Mouse (Mus musculus) kidney, embryonic 14.5 days (tissue): ENCODE measurements around the gene Gabrg2. TPM values are rescaled to one million over a fixed set of nuclear protein-coding genes. Genes with fewer than 3 reads are reported as not detected.

ENCODE experiments used
- ATAC-seq: fragments of 200-750 bp; cut with Nextera tagmentation; 2 replicates; pipeline ENCODE4 v1.8.0; 2017; ENCODE audit warnings: moderate number of reproducible peaks, mild to moderate bottlenecking, moderate TSS enrichment, moderate library complexity; ENCODE audit not compliant: low FRiP score, low TSS enrichment
- H3K27ac ChIP-seq: fragments of 300-500 bp; sonication (generic); 2 replicates; pipeline ENCODE4 v1.5.1; 2014; ENCODE audit warnings: low read depth, mild to moderate bottlenecking, low read length, moderate library complexity, mixed read lengths
- H3K27me3 ChIP-seq: fragments of 300-500 bp; sonication (generic); 2 replicates; pipeline ENCODE4 v1.6.1; 2014; ENCODE audit warnings: mild to moderate bottlenecking, low read length; ENCODE audit not compliant: control insufficient read depth, insufficient read depth
- H3K36me3 ChIP-seq: fragments of 300-500 bp; sonication (generic); 2 replicates; pipeline ENCODE4 v1.6.1; 2014; ENCODE audit warnings: low read length, mixed read lengths; ENCODE audit not compliant: control insufficient read depth, insufficient read depth
- H3K4me1 ChIP-seq: fragments of 300-500 bp; sonication (generic); 2 replicates; pipeline ENCODE4 v1.6.1; 2014; ENCODE audit warnings: low read length, mixed read lengths; ENCODE audit not compliant: control insufficient read depth, insufficient read depth
- H3K4me2 ChIP-seq: fragments of 300-500 bp; sonication (generic); replicated peaks from 2 replicates; pipeline ENCODE4 v1.6.1; 2014; ENCODE audit warnings: low read depth, mild to moderate bottlenecking, low read length
- H3K4me3 ChIP-seq: fragments of 300-500 bp; sonication (generic); 2 replicates; pipeline ENCODE4 v1.5.1; 2014; ENCODE audit warnings: mild to moderate bottlenecking, low read length
- H3K9ac ChIP-seq: fragments of 300-500 bp; sonication (generic); 2 replicates; pipeline ENCODE4 v1.6.1; 2014; ENCODE audit warnings: low read depth, mild to moderate bottlenecking, low read length, moderate library complexity
- H3K9me3 ChIP-seq: fragments of 300-500 bp; sonication (generic); 2 replicates; pipeline ENCODE4 v1.6.1; 2016; ENCODE audit warnings: low read length; ENCODE audit not compliant: control insufficient read depth
- WGBS: fragments of 180-500 bp; shearing (Covaris S2); extraction: QIAGEN DNeasy Blood & Tissue Kit; methylation state at CpG from one replicate; pipeline ENCODE4 v1.1.7; 2014; 5-methylcytosine and 5-hydroxymethylcytosine counted together
- polyA plus RNA-seq: library from polyadenylated mRNA; unstranded; fragments of >200 nt; fragmentation: Nextera tagmentation; extraction: Ambion mirVana; gene quantifications from 2 replicates; pipeline ENCODE4 v1.2.1, GENCODE M21; 2014

Gabrg2 gene
- polyA plus RNA-seq, 1 experiment from 2014 or later, result not detected

DNA sequence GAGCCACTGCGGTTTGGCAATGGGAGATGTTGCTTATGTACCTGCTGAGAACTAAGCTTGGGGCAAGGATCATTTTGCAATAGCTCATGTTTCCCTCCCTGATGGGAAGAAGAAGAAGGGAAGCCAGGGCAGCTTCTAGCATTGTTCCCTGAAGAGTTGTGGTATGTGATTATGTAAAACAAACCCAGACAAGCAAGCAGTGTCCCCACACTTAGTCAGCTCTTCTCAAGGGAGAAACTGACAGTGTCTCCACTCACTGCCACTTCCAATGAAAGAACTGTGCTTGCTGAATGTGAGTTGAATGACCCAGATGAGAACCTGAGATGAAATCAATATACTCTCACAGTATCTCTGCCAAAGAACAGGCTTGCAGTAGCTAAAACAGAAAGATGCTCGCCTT, 62.7 kb downstream of the Gabrg2 start:
- Histone ChIP-seq H3K36me3 (no peaks in the 10 kb centered on the region), H3K9me3 (no peaks in the 10 kb centered on the region), H3K9ac (no peak overlapping the region), H3K4me3 (no peak overlapping the region), H3K4me1 (no peaks in the 10 kb centered on the region), H3K27ac (no peak overlapping the region), H3K4me2 (no peak overlapping the region), H3K27me3 (no peaks in the 10 kb centered on the region)
- no peak for ATAC-seq
- 69% methylated on average over 2 of the region's 2 CpGs for WGBS

- no peaks in the 10 kb centered on the region for H3K4me1 ChIP-seq
- no peak overlapping the region for H3K27ac ChIP-seq
- H3K27me3 ChIP-seq, result no peaks in the 10 kb centered on the region
- H3K4me3 ChIP-seq, result no peak overlapping the region
- no peak for ATAC-seq
- H3K9ac ChIP-seq, result no peak overlapping the region
- no peak overlapping the region for H3K4me2 ChIP-seq
- H3K36me3 ChIP-seq, result no peaks in the 10 kb centered on the region
- no peaks in the 10 kb centered on the region for H3K9me3 ChIP-seq
Measured at GRCm38 (mm10) chr11:41918864-41919263, 81.8 kb downstream of the Gabrg2 start.

DNA sequence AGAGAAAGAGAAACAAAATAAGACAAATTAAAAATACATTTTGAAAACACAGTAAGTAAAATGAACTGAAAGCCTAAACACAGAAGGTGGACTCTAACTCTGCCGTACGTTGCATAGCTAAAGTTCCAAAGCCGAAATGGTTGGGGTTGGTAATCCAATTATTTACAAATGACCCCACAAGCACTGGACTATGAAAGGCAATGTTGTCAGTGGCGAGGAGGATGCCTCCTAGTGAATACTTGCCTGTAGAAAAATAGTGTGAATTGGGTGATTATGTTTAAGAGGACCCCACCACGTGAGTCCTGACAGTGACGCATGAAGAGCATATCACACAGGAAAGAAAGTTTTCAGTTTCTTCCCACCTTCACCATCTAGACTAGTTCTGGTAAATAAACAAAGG, 86.6 kb downstream of the Gabrg2 start:
- WGBS, result 74% methylated on average over 6 of the region's 6 CpGs
- no peaks in the 10 kb centered on the region for H3K27me3 ChIP-seq
- no peak overlapping the region for H3K4me3 ChIP-seq
- no peaks in the 10 kb centered on the region for H3K36me3 ChIP-seq
- H3K27ac ChIP-seq, result no peak overlapping the region
- no peaks in the 10 kb centered on the region for H3K9me3 ChIP-seq
- no peaks in the 10 kb centered on the region for H3K4me1 ChIP-seq
- H3K9ac ChIP-seq, result no peak overlapping the region
- no peak for ATAC-seq
- no peak overlapping the region for H3K4me2 ChIP-seq

DNA sequence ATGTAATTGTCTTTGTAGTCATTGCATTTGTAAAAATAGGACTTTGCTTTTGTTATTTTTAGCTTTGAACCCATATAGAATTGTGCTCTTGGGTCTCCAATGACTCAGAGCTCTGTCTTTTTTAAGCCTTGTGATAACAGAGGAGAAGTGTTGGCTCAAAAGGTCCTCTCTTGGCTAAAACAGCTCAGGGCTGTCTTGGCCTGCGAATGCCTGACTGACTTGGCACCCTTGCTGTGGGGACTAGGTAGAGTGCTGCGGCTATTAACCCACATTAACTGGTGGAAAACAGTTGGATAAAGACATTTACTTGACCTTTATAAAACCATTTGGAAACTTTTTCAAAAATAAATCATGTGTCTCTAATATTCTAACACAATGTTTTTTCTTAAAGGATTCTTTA, 97.0 kb downstream of the Gabrg2 start:
- Histone ChIP-seq H3K4me2 (no peak overlapping the region), H3K27ac (no peak overlapping the region), H3K9me3 (no peaks in the 10 kb centered on the region), H3K4me1 (no peaks in the 10 kb centered on the region), H3K4me3 (no peak overlapping the region), H3K36me3 (no peaks in the 10 kb centered on the region), H3K27me3 (no peaks in the 10 kb centered on the region), H3K9ac (no peak overlapping the region)
- 85% methylated on average over 2 of the region's 2 CpGs for WGBS
- ATAC-seq, result no peak

Other genes with a start within 250 kb of the Gabrg2 start
- 1.7 and 2.5 TPM in 2 replicates for gene Gabra1, start 182.1 kb upstream of the Gabrg2 start, polyA plus RNA-seq